Comparison of ENCODE assay signal across 8 mouse cellular contexts in the genomic region with DNA sequence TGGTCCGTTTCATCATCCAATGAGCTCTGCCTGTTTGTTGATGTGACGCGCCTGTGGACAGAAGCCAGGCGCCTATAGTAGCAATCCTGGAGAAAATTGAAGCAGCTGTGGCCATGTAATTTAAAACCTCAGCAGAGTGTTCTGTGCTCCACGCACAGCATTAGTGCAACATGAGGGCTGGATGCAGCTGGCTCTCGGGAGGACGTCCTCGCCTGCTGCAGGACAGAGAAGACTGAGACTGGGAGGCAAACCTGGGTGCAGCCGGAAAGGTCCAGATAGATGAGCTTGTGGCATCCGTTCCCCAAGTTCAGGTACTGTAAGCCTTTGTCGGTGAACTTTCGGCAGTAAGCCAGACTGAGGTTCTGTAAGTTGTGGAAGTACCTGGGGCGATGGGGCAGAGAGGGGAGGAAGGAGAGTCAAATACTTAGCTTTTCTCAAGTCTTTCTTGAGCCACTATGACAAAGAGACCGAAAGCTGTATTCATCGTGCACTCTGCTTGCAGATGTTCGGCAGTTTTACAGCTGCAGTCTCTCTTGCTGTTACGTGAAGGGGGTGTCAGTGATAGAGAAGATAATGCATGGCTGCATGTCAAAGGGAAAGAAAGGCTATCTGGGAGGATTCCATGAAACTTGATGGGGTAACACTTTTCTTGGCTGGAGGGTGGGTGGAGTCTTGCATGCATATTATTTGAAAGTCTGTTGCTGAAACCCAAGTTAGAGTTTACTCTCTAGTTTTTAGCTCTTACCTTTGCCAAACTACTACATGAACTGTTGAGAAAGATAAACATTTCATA. TPM values are rescaled to one million over a fixed set of nuclear protein-coding genes. Genes with fewer than 3 reads are reported as not detected.
DNase-seq lines count a peak whose midpoint lies in the region; ATAC-seq lines count a peak whose summit lies in the region.

Lrrc17 (plus strand) TSS at position 151 of the 793 bp plus-strand sequence.

- DNase-seq in urinary bladder, adult 2 months (ENCODE audit: low spot score) = no peak
- no peak for DNase-seq in urinary bladder, postnatal 10 days (ENCODE audit: low spot score)
- peak; percentile 52 for DNase-seq in gastrocnemius, postnatal 10 days
- peak; percentile 45 for DNase-seq in neural tube, embryonic 11.5 days (ENCODE audit: low spot score)
- no peak for DNase-seq in cerebellum, postnatal 4 days (ENCODE audit: low spot score in 2 of 2)
- DNase-seq in adrenal gland, postnatal 25 days = no peak
- no peak for DNase-seq in thymus, postnatal 10 days (ENCODE audit: low spot score in 2 of 2)

- peak within 1 kb of the TSS; percentile 32 for H3K4me2 ChIP-seq in intestine, embryonic 16.5 days (ENCODE audit: low read depth, low read length)
- H3K4me2 ChIP-seq in neural tube, embryonic 11.5 days (ENCODE audit: low read depth) = 0 out of 2 replicates have a peak within 1 kb of the TSS, but pooled peaks have one; percentile 17

- peak within 1 kb of the TSS; percentile 50; the same call in 1 of the 2 replicates for H3K9ac ChIP-seq in intestine, embryonic 16.5 days (ENCODE audit: low read depth, low read length)
- no peak within 1 kb of the TSS for H3K9ac ChIP-seq in neural tube, embryonic 11.5 days (ENCODE audit: low read length)

- no peaks in the 10 kb centered on the region for H3K9me3 ChIP-seq in intestine, embryonic 16.5 days (ENCODE audit: control insufficient read depth, low read length)
- H3K9me3 ChIP-seq in neural tube, embryonic 11.5 days (ENCODE audit: control insufficient read depth, low read length) = no peaks in the 10 kb centered on the region

- no peaks in the 10 kb centered on the region for H3K27me3 ChIP-seq in intestine, embryonic 16.5 days (replicated peaks; ENCODE audit: control insufficient read depth, insufficient read depth, low read length)
- H3K27me3 ChIP-seq in neural tube, embryonic 11.5 days (ENCODE audit: control insufficient read depth, insufficient read depth, low read length) = no peaks in the 10 kb centered on the region

- ATAC-seq in intestine, embryonic 16.5 days = peak; percentile 89
- peak; percentile 9; the same call in 1 of the 2 replicates for ATAC-seq in neural tube, embryonic 11.5 days (ENCODE audit: insufficient read depth, low FRiP score, low TSS enrichment)

- H3K27ac ChIP-seq in intestine, embryonic 16.5 days (ENCODE audit: low read length) = peak within 1 kb of the TSS; percentile 93
- H3K27ac ChIP-seq in neural tube, embryonic 11.5 days (ENCODE audit: low read depth, low read length) = peak within 1 kb of the TSS; percentile 30; the same call in 1 of the 2 replicates

- peak within 1 kb of the TSS; percentile 44 for H3K4me3 ChIP-seq in intestine, embryonic 16.5 days (ENCODE audit: low read length)
- no peak within 1 kb of the TSS for H3K4me3 ChIP-seq in neural tube, embryonic 11.5 days (ENCODE audit: low read depth, low read length)

- WGBS in intestine, embryonic 16.5 days = 35% methylated on average over 17 of the region's 17 CpGs
- WGBS in neural tube, embryonic 11.5 days = 52% methylated on average over 17 of the region's 17 CpGs

- H3K36me3 ChIP-seq in intestine, embryonic 16.5 days (ENCODE audit: control insufficient read depth, insufficient read depth, low read length) = no peaks in the 10 kb centered on the region
- H3K36me3 ChIP-seq in neural tube, embryonic 11.5 days (ENCODE audit: control insufficient read depth, insufficient read depth, low read length) = no peaks in the 10 kb centered on the region

- H3K4me1 ChIP-seq in intestine, embryonic 16.5 days (ENCODE audit: control insufficient read depth, insufficient read depth, low read length) = peaks cover 13% of the 10 kb centered on the region
- no peaks in the 10 kb centered on the region for H3K4me1 ChIP-seq in neural tube, embryonic 11.5 days (ENCODE audit: control insufficient read depth, insufficient read depth, low read length)

RNA-seq across cellular contexts. Expression of gene Lrrc17, which starts in this region (rescaled TPM):
- polyA plus RNA-seq in urinary bladder, adult 2 months (2012; rRNA removed) = 18.8 and 23.7 TPM in 2 replicates
- total RNA-seq in gastrocnemius, postnatal 10 days (2021) = 10 to 100 TPM; 23.3 to 28.8 TPM
- polyA plus RNA-seq in intestine, embryonic 16.5 days (2015; fragmentation: Nextera tagmentation; extraction: Ambion mirVana) = 34.1 and 38.0 TPM in 2 replicates
- 8.3 and 12.9 TPM in 2 replicates for polyA plus RNA-seq in neural tube, embryonic 11.5 days (2014; fragmentation: Nextera tagmentation; extraction: Ambion mirVana)
- 0.57 and 1.1 TPM in 2 replicates for total RNA-seq in adrenal gland, postnatal 25 days (2021)

Comparison
In these comparisons a context has a peak if more than half of its experiments do, and no peak if none do; other contexts are left out.
1. RNA of gene Lrrc17 (total RNA-seq): 23.3 to 28.8 TPM in gastrocnemius, postnatal 10 days; 0.57 to 1.1 TPM in adrenal gland, postnatal 25 days; every median in the first group is over 10 times any median in the second.
2. DNase-seq: peak in gastrocnemius, postnatal 10 days (single experiment) and neural tube, embryonic 11.5 days (single experiment); none in urinary bladder, adult 2 months (single experiment), urinary bladder, postnatal 10 days (single experiment), cerebellum, postnatal 4 days (0 of 2), adrenal gland, postnatal 25 days (single experiment) and thymus, postnatal 10 days (0 of 2).